Mouse (Mus musculus): ENCODE measurements around the gene Rnf114. TPM values are rescaled to one million over a fixed set of nuclear protein-coding genes. Genes with fewer than 3 reads are reported as not detected.
A peak's percentile ranks its signal among the peaks of the same experiment; 100 is the strongest.

Rnf114 gene
- polyA plus RNA-seq, 1 experiment from 2014 or later: 90.8 TPM

GRCm38 (mm10) chr2:167492713-167493636, 530 bp downstream of the Rnf114 start, which contains the start of gene Spata2:
Gene Spata2 (minus strand): TSS chr2:167492887.
- Histone ChIP-seq H3K36me3 (peaks cover 14% of the 10 kb centered on the region), H3K9ac (peak within 1 kb of the TSS; percentile 95), H3K9me3 (no peaks in the 10 kb centered on the region), H3K27me3 (no peaks in the 10 kb centered on the region), H3K4me1 (peaks cover 28% of the 10 kb centered on the region), H3K27ac (peak within 1 kb of the TSS; percentile 94), H3K4me2 (replicated peaks) (peak within 1 kb of the TSS; percentile 98), H3K4me3 (peak within 1 kb of the TSS; percentile 100)
- ATAC-seq (ENCODE audit: low FRiP score, low read depth): peak; percentile 89
- 1% methylated on average over 63 of the region's 63 CpGs for WGBS

DNA sequence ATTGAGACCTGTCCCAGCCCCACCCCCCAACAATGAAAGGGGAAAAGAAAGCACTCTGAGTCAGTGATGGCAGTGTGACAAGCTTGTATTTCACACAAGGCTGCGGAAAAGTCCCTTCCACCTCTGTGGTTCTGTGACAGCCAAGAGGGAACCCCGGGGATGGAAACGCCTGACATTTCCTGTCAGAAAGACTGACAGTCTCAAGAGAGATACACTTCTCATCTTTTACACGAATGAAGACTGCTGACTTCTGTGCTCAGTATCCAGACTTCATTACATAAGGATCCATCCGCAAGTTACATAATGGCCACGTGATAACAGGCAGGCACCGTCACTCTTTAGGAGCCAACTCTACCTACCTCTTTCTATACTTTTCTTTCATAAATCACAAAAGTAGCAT, 4.0 kb downstream of the Rnf114 start:
- peaks cover 13% of the 10 kb centered on the region for H3K4me1 ChIP-seq
- WGBS: 86% methylated on average over 7 of the region's 7 CpGs
- H3K27ac ChIP-seq: no peak overlapping the region
- H3K9ac ChIP-seq: no peak overlapping the region
- H3K36me3 ChIP-seq: peaks cover 9% of the 10 kb centered on the region; the same call in 1 of the 2 replicates
- no peak for ATAC-seq (ENCODE audit: low FRiP score, low read depth)
- no peaks in the 10 kb centered on the region for H3K27me3 ChIP-seq
- no peak overlapping the region for H3K4me3 ChIP-seq
- no peaks in the 10 kb centered on the region for H3K9me3 ChIP-seq
- H3K4me2 ChIP-seq (replicated peaks): no peak overlapping the region

DNA sequence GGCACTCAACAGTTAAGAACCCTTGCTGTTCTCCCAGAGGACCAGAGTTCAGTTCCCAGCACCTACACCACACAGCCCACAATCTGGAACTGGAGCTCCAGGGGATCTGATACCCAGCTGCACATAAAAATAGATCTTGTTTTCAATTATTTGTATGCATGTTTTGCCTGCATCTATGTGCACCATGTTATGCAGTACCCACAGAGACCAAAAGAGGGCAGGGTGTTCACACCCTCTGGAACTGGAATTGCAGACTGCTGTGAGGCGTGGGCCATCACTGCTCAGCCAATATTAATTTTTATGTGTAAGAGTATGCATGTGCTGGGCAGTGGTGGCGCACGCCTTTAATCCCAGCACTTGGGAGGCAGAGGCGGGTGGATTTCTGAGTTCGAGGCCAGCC, 4.8 kb downstream of the Rnf114 start:
- Histone ChIP-seq H3K9me3 (no peaks in the 10 kb centered on the region), H3K4me1 (peaks cover 6% of the 10 kb centered on the region), H3K4me3 (no peak overlapping the region), H3K27ac (no peak overlapping the region), H3K27me3 (no peaks in the 10 kb centered on the region), H3K36me3 (peaks cover 9% of the 10 kb centered on the region; the same call in 1 of the 2 replicates), H3K4me2 (replicated peaks) (no peak overlapping the region), H3K9ac (no peak overlapping the region)
- ATAC-seq (ENCODE audit: low FRiP score, low read depth): no peak
- WGBS: 68% methylated on average over 5 of the region's 5 CpGs

DNA sequence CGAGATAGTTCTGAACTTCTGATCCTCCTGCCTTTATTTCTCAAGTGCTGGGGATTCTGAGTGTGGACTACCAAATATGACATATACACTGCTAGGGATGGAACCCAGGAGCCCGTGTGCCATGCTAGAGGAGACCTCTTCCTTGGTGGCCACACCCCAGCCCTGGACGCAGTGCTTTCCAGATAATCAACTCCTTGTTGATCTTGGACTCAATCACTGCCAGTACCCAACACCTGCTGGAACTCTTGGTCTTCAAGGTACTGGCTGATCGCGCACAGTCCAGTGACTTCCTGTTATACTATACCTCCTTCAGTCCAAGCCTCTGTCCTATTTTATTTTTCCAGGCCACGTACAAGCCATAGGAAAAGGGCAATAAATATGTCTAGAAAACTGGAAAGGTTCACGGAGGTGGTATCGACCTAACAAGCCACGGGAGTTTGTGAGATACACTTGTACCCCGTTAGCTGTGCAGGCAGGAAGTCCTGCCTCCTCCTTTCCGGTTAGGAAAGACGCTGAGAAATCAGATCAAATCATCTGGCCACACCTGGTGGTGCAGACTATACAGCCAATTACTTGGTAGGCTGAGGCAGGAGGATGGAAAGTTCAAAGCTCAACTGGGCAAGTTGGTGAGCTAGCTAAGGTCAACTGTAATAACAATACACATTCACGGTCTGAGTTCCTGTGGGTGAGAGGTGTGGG, 10.3 kb downstream of the Rnf114 start:
- 51% methylated on average over 13 of the region's 13 CpGs for WGBS

DNA sequence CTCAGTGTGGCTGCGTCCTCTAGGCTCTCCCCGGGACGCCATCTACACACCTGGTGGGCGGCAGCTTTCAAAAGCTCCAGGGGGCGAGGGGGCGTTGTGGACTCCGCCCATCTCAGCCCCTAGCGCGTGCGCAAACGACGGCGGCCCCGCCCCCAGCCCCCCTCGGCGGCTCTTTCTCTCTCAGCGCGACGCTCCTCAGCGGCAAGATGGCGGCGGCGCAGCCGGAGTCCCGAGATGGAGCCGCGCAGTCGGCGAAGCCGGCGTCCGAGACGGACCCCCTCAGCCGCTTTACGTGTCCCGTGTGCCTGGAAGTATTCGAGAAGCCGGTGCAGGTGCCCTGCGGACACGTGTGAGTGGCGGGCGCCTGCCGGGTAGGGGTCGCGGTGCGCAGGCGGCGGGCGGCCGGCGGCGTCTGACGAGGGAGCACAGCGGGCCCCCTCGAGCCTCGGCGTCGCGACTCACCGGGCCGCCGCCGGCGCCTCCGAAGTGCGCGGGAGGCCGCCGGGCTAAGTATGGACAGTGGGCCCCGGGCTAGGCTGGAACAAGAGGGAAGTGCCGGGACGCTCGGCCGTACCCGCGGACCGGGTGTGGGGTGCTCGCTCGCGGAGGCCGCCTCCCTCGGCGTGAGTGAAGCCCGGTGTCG, 10.9 kb downstream of the Rnf114 start:
- peak overlapping the region; percentile 95 for H3K9ac ChIP-seq
- H3K36me3 ChIP-seq: peaks cover 32% of the 10 kb centered on the region
- H3K9me3 ChIP-seq: no peaks in the 10 kb centered on the region
- H3K27ac ChIP-seq: peak overlapping the region; percentile 79
- ATAC-seq (ENCODE audit: low FRiP score, low read depth): peak; percentile 92
- H3K4me2 ChIP-seq (replicated peaks): peak overlapping the region; percentile 97
- H3K4me1 ChIP-seq: peaks cover 31% of the 10 kb centered on the region
- under 1% methylated on average over 61 of the region's 85 CpGs for WGBS
- peak overlapping the region; percentile 98 for H3K4me3 ChIP-seq
- H3K27me3 ChIP-seq: no peaks in the 10 kb centered on the region

More for the DNA sequence above, 10.3 kb downstream of the Rnf114 start:
- peak overlapping the region; percentile 97 for H3K4me2 ChIP-seq (replicated peaks)
- H3K27ac ChIP-seq: peak overlapping the region; percentile 79; the same call in 1 of the 2 replicates
- no peaks in the 10 kb centered on the region for H3K9me3 ChIP-seq
- no peak for ATAC-seq (ENCODE audit: low FRiP score, low read depth)
- H3K9ac ChIP-seq: no peak overlapping the region
- H3K27me3 ChIP-seq: no peaks in the 10 kb centered on the region
- H3K4me3 ChIP-seq: peak overlapping the region; percentile 98
- H3K4me1 ChIP-seq: peaks cover 31% of the 10 kb centered on the region
- peaks cover 25% of the 10 kb centered on the region for H3K36me3 ChIP-seq

GRCm38 (mm10) chr2:167503896-167504349, 11.5 kb downstream of the Rnf114 start:
- Histone ChIP-seq H3K4me1 (peaks cover 31% of the 10 kb centered on the region), H3K27me3 (no peaks in the 10 kb centered on the region), H3K36me3 (peaks cover 37% of the 10 kb centered on the region), H3K4me2 (replicated peaks) (peak overlapping the region; percentile 97), H3K9me3 (no peaks in the 10 kb centered on the region), H3K27ac (peak overlapping the region; percentile 79; the same call in 1 of the 2 replicates), H3K4me3 (peak overlapping the region; percentile 98), H3K9ac (peak overlapping the region; percentile 95)
- peak; percentile 10; the same call in 1 of the 2 replicates for ATAC-seq (ENCODE audit: low FRiP score, low read depth)
- WGBS: under 1% methylated on average over 32 of the region's 32 CpGs

- Histone ChIP-seq H3K4me3 (peak overlapping the region; percentile 98), H3K4me1 (peaks cover 31% of the 10 kb centered on the region), H3K27ac (no peak overlapping the region), H3K9ac (peak overlapping the region; percentile 95), H3K4me2 (replicated peaks) (peak overlapping the region; percentile 97), H3K36me3 (peaks cover 46% of the 10 kb centered on the region), H3K9me3 (no peaks in the 10 kb centered on the region), H3K27me3 (no peaks in the 10 kb centered on the region)
- no peak for ATAC-seq (ENCODE audit: low FRiP score, low read depth)
- 81% methylated on average over 3 of the region's 3 CpGs for WGBS
These were observed 12.7 kb downstream of the Rnf114 start for GRCm38 (mm10) chr2:167505127-167505526.

DNA sequence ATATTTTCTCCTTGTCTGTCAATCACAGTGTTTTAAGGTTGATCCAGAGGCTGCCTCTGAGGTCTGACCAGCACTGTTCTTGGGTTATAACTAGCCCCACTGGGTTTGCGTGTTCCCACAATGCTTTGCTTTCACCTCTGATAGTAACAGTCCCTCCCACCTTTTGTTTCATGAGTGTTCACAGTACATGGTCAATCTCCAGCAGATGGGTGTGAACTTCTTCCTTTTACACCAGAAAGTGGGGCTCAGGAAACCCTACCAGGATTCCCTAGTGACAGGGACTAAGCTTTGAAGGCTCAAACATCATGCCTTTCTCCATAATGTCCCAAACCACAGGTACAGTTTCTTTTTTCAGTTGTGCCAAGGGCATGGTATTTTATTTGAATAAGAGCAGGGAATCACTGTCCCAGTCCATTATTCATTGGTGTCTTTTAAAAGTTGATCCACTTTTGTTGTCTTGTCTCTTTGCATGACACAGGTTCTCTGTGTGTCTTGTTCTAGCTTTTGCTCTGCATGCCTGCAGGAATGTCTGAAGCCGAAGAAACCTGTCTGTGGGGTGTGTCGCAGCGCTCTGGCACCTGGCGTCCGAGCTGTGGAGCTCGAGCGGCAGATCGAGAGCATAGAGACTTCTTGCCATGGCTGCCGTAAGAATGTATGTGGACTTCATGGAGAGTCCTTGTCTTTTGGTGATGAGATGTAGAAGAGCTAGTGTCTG, 14.3 kb downstream of the Rnf114 start:
- Histone ChIP-seq H3K4me1 (peaks cover 31% of the 10 kb centered on the region), H3K4me3 (no peak overlapping the region), H3K9ac (no peak overlapping the region), H3K9me3 (no peaks in the 10 kb centered on the region), H3K27ac (no peak overlapping the region), H3K36me3 (peaks cover 62% of the 10 kb centered on the region), H3K4me2 (replicated peaks) (no peak overlapping the region), H3K27me3 (no peaks in the 10 kb centered on the region)
- ATAC-seq (ENCODE audit: low FRiP score, low read depth): no peak
- WGBS: 93% methylated on average over 10 of the region's 10 CpGs

GRCm38 (mm10) chr2:167507719-167508385, 15.4 kb downstream of the Rnf114 start:
- ATAC-seq (ENCODE audit: low FRiP score, low read depth): no peak
- H3K27ac ChIP-seq: no peak overlapping the region
- H3K9me3 ChIP-seq: no peaks in the 10 kb centered on the region
- H3K27me3 ChIP-seq: no peaks in the 10 kb centered on the region
- no peak overlapping the region for H3K9ac ChIP-seq
- no peak overlapping the region for H3K4me2 ChIP-seq (replicated peaks)
- WGBS: 73% methylated on average over 3 of the region's 3 CpGs
- H3K4me3 ChIP-seq: no peak overlapping the region
- peaks cover 29% of the 10 kb centered on the region for H3K4me1 ChIP-seq
- H3K36me3 ChIP-seq: peaks cover 73% of the 10 kb centered on the region

GRCm38 (mm10) chr2:167508569-167508968, 16.1 kb downstream of the Rnf114 start:
- 95% methylated on average over 4 of the region's 4 CpGs for WGBS
- H3K4me2 ChIP-seq (replicated peaks): no peak overlapping the region
- peaks cover 26% of the 10 kb centered on the region for H3K4me1 ChIP-seq
- H3K27ac ChIP-seq: no peak overlapping the region
- H3K9me3 ChIP-seq: no peaks in the 10 kb centered on the region
- no peak for ATAC-seq (ENCODE audit: low FRiP score, low read depth)
- H3K36me3 ChIP-seq: peaks cover 80% of the 10 kb centered on the region
- no peaks in the 10 kb centered on the region for H3K27me3 ChIP-seq
- no peak overlapping the region for H3K9ac ChIP-seq
- H3K4me3 ChIP-seq: no peak overlapping the region

DNA sequence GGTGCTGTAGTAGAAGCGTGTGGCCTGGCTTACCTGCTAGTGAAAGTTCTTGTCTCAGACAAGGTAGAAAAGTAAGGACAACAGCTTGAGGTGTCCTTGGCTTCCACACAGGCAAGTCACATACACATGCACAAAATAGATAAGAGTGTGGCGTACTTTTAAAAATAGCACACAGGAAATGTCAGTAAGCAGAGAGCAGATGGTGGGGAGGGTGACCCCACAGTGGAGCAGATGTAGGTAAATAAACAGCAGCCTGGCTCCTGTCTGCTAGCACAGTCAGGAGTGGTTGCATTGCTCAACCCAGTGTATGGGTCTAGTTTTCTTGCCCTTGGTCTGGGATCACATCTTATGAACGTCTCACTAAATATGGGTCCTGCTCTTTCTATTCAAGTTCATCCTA, 18.0 kb downstream of the Rnf114 start:
- peaks cover 11% of the 10 kb centered on the region for H3K4me1 ChIP-seq
- 89% methylated on average over 3 of the region's 3 CpGs for WGBS
- H3K9ac ChIP-seq: no peak overlapping the region
- H3K4me3 ChIP-seq: no peak overlapping the region
- H3K4me2 ChIP-seq (replicated peaks): no peak overlapping the region
- H3K9me3 ChIP-seq: no peaks in the 10 kb centered on the region
- no peak for ATAC-seq (ENCODE audit: low FRiP score, low read depth)
- peaks cover 93% of the 10 kb centered on the region for H3K36me3 ChIP-seq
- H3K27me3 ChIP-seq: no peaks in the 10 kb centered on the region
- no peak overlapping the region for H3K27ac ChIP-seq

Data from limb, embryonic 13.5 days (tissue).